Mouse (Mus musculus): ENCODE measurements around the gene Notum. TPM values are rescaled to one million over a fixed set of nuclear protein-coding genes. Genes with fewer than 3 reads are reported as not detected.

The Notum gene
- total RNA-seq, 2 experiments from 2014 or later, result 0.33 TPM; not detected in 1

- peak; percentile 90 to 93 for DNase-seq
Observed at GRCm38 (mm10) chr11:120617519-120618112, 43.4 kb downstream of the Notum start, which contains the start of gene Pcyt2. Pcyt2 (minus strand) TSS chr11:120617936.

GRCm38 (mm10) chr11:120616617-120617294, 44.2 kb downstream of the Notum start:
- no peak for DNase-seq

- DNase-seq, result no peak
Observed at GRCm38 (mm10) chr11:120615606-120616203, 45.3 kb downstream of the Notum start.

- DNase-seq, result no peak
Observed at GRCm38 (mm10) chr11:120615167-120615566, 45.8 kb downstream of the Notum start.

- DNase-seq, result no peak
Observed at GRCm38 (mm10) chr11:120613976-120614375, 47.0 kb downstream of the Notum start.

GRCm38 (mm10) chr11:120613481-120613972, 47.4 kb downstream of the Notum start:
- no peak for DNase-seq

- peak; percentile 67 to 80 for DNase-seq
Observed at GRCm38 (mm10) chr11:120612763-120613162, 48.2 kb downstream of the Notum start.

GRCm38 (mm10) chr11:120610477-120611046, 50.4 kb downstream of the Notum start:
- DNase-seq, result no peak

- no peak for DNase-seq
Observed at GRCm38 (mm10) chr11:120609250-120609649, 51.7 kb downstream of the Notum start.

GRCm38 (mm10) chr11:120608241-120609034, 52.5 kb downstream of the Notum start, which contains the start of gene Npb:
Npb (plus strand) TSS chr11:120608477.
- peak in 1 of 2 experiments; percentile 3 for DNase-seq

GRCm38 (mm10) chr11:120606764-120607163, 54.2 kb downstream of the Notum start:
- peak in 1 of 2 experiments; percentile 4 for DNase-seq

- no peak for DNase-seq
Observed at GRCm38 (mm10) chr11:120605667-120606066, 55.3 kb downstream of the Notum start.

Small RNA genes lying within 50 kb of the gene (microRNA-seq; reads per million reads assigned to microRNA genes)
- 0 to 0.27 reads per million in 2 experiments for gene Mir6936

Other genes starting within 250 kb of the Notum start
- gene Nploc4, start 223.5 kb downstream of the Notum start, total RNA-seq (2021), result 10 to 100 TPM; 62.0 to 65.2 TPM
- gene Tspan10, start 218.5 kb downstream of the Notum start, total RNA-seq (2021), result 1 to 10 TPM; 1.0 to 2.3 TPM
- under 1 TPM in 1 of 2 experiments, not detected in 1; 0.57 TPM for gene Pde6g, start 207.7 kb downstream of the Notum start, total RNA-seq (2021)
- gene Oxld1, start 203.1 kb downstream of the Notum start, total RNA-seq (2021), result 10 to 100 TPM; 58.1 to 70.3 TPM
- 1 to 10 TPM; 6.0 to 7.3 TPM for gene Ccdc137, start 203.1 kb downstream of the Notum start, total RNA-seq (2021)
- gene Arl16, start 193.6 kb downstream of the Notum start, total RNA-seq (2021), result 10 to 100 TPM; 10.1 to 12.0 TPM
- 100 to 1,000 TPM; 245 to 267 TPM for gene Mrpl12, start 176.6 kb downstream of the Notum start, total RNA-seq (2021)
- 10 to 100 TPM; 15.4 to 15.9 TPM for gene Slc25a10, start 169.3 kb downstream of the Notum start, total RNA-seq (2021)
- under 1 TPM; 0.93 to 0.94 TPM for gene Gcgr, start 130.5 kb downstream of the Notum start, total RNA-seq (2021)
- gene Mcrip1, start 111.4 kb downstream of the Notum start, total RNA-seq (2021), result 10 to 100 TPM; 39.1 to 44.1 TPM
- gene Ppp1r27, start 110.0 kb downstream of the Notum start, total RNA-seq (2021), result under 1 TPM in 1 of 2 experiments, not detected in 1; 0.35 TPM
- gene P4hb, start 87.9 kb downstream of the Notum start, total RNA-seq (2021), result 100 to 1,000 TPM; 230 TPM
- gene Arhgdia, start 79.6 kb downstream of the Notum start, total RNA-seq (2021), result 100 to 1,000 TPM; 133 to 144 TPM
- 10 to 100 TPM; 44.1 to 46.9 TPM for gene Alyref, start 62.8 kb downstream of the Notum start, total RNA-seq (2021)
- 10 to 100 TPM; 84.4 to 89.0 TPM for gene Anapc11, start 62.8 kb downstream of the Notum start, total RNA-seq (2021)
- gene Npb, start 52.7 kb downstream of the Notum start, total RNA-seq (2021), result not detected
- gene Pcyt2, start 43.2 kb downstream of the Notum start, total RNA-seq (2021), result 10 to 100 TPM; 47.2 to 51.2 TPM
- 1 to 10 TPM; 6.9 to 8.9 TPM for gene Sirt7, start 35.9 kb downstream of the Notum start, total RNA-seq (2021)
- gene Mafg, start 27.6 kb downstream of the Notum start, total RNA-seq (2021), result 10 to 100 TPM; 33.7 to 35.7 TPM
- gene Pycr1, start 17.4 kb downstream of the Notum start, total RNA-seq (2021), result 1 to 10 TPM; 1.1 to 1.3 TPM
- 10 to 100 TPM; 77.0 to 81.2 TPM for gene Myadml2, start 13.0 kb downstream of the Notum start, total RNA-seq (2021)
- gene Aspscr1, start 11.8 kb upstream of the Notum start, total RNA-seq (2021), result 10 to 100 TPM; 28.5 to 31.3 TPM
- 10 to 100 TPM; 32.5 to 34.2 TPM for gene Cenpx, start 52.6 kb upstream of the Notum start, total RNA-seq (2021)
- gene Lrrc45, start 52.8 kb upstream of the Notum start, total RNA-seq (2021), result 1 to 10 TPM; 3.8 to 4.3 TPM
- gene Rac3, start 60.3 kb upstream of the Notum start, total RNA-seq (2021), result 1 to 10 TPM; 1.1 to 1.3 TPM
- 10 to 100 TPM; 16.6 to 16.7 TPM for gene Dcxr, start 66.1 kb upstream of the Notum start, total RNA-seq (2021)
- 10 to 100 TPM; 20.9 to 82.2 TPM for gene Cbr2, start 70.9 kb upstream of the Notum start, total RNA-seq (2021)
- 10 to 100 TPM; 23.6 to 49.8 TPM for gene Hmga1b, start 101.6 kb upstream of the Notum start, total RNA-seq (2021)
- gene Rfng, start 123.0 kb upstream of the Notum start, total RNA-seq (2021), result 10 to 100 TPM; 11.4 to 11.5 TPM
- 10 to 100 TPM; 54.8 to 55.9 TPM for gene Gps1, start 123.1 kb upstream of the Notum start, total RNA-seq (2021)
- gene Dus1l, start 135.2 kb upstream of the Notum start, total RNA-seq (2021), result 10 to 100 TPM; 22.4 to 30.3 TPM
- gene Fasn, start 163.4 kb upstream of the Notum start, total RNA-seq (2021), result 100 to 1,000 TPM in 1 of 2 experiments, 10 to 100 TPM in 1; 41.4 to 258 TPM

Data from heart, adult 18-20 months (tissue).